15 mouse cellular contexts compared by ENCODE assay signal in genomic region chr9:66515115-66515514, GRCm38 (mm10). TPM values are rescaled to one million over a fixed set of nuclear protein-coding genes. Genes with fewer than 3 reads are reported as not detected.
DNase-seq lines count a peak whose midpoint lies in the region; TF ChIP-seq lines count a peak whose summit lies in the region.
"Had no signal": no experiment of that assay in that cellular context is flagged by ENCODE, and none has a peak within 500 bp of the region (broad histone marks: within the 10 kb centered on the region; RNA-seq: fewer than 3 reads in every experiment).

No protein-coding gene starts in this region.

- peak overlapping the region; percentile 76 for H3K4me3 ChIP-seq in gastrocnemius, adult 2 months
- H3K4me3 ChIP-seq in testis, adult 2 months (ENCODE audit: control insufficient read depth, low read depth, low read length), result no peak overlapping the region
- H3K4me3 ChIP-seq: erythroblast, embryonic 14.5 days; hindbrain, embryonic 13.5 days had no signal

- no peaks in the 10 kb centered on the region; the same call in 1 of the 2 replicates for H3K36me3 ChIP-seq in testis, adult 2 months (ENCODE audit: control insufficient read depth, insufficient read depth, low read length)

- intact Hi-C loops in gastrocnemius, adult 2 months (cut with DNase I), result loop anchor here (10.0 kb wide), 1 partner anchor 190 kb away; no protein-coding TSS in a partner anchor

- peak overlapping the region; percentile 100 for H3K27ac ChIP-seq in gastrocnemius, adult 2 months
- H3K27ac ChIP-seq in testis, adult 2 months (ENCODE audit: control insufficient read depth, insufficient read depth, low read depth, low read length), result peak overlapping the region; percentile 40
- H3K27ac ChIP-seq: hindbrain, embryonic 13.5 days had no signal

- TF ChIP-seq CTCF in gastrocnemius, adult 2 months (IDR thresholded peaks at IDR 0.05), result no peak
- no peak for TF ChIP-seq CTCF in testis, adult 2 months (IDR thresholded peaks at IDR 0.05; ENCODE audit: control insufficient read depth, insufficient read depth, insufficient replicate concordance, low read depth, low read length)

- DNase-seq in gastrocnemius, adult 2 months, result no peak
- no peak for DNase-seq in gastrocnemius, postnatal 25 days
- peak; percentile 18 for DNase-seq in layer of hippocampus, adult 11-12 months (ENCODE audit: low spot score)
- no peak for DNase-seq in layer of hippocampus, postnatal 25 days (ENCODE audit: extremely low spot score in 1 of 2, low spot score in 1 of 2)
- DNase-seq in testis, postnatal 10 days (ENCODE audit: low spot score), result no peak
- no peak for DNase-seq in left cerebral cortex, adult 8-10 months (ENCODE audit: low spot score in 2 of 2)
- no peak for DNase-seq in ovary, postnatal 14 days (ENCODE audit: low spot score)
- DNase-seq: cerebellum, adult 8-10 months; forebrain, postnatal 0 days; kidney, adult 9 months; right cerebral cortex, postnatal 14 days had no signal

- no peak for TF ChIP-seq POLR2A in testis, adult 2 months (IDR thresholded peaks at IDR 0.05; ENCODE audit: control insufficient read depth, low read depth, low read length)

- H3K4me1 ChIP-seq in testis, adult 2 months (ENCODE audit: control insufficient read depth, insufficient read depth, low read length), result peaks cover 20% of the 10 kb centered on the region

- H3K27me3 ChIP-seq in testis, adult 2 months (ENCODE audit: control insufficient read depth, insufficient read depth, low read length), result no peaks in the 10 kb centered on the region
- H3K27me3 ChIP-seq: hindbrain, embryonic 13.5 days; megakaryocyte, embryonic 14.5 days had no signal

RNA-seq across cellular contexts. Expression of gene Fbxl22, which starts 0.7 kb away (rescaled TPM):
- 1 to 10 TPM; 1.7 to 3.1 TPM for total RNA-seq in gastrocnemius, adult 2 months (2021)
- total RNA-seq in gastrocnemius, postnatal 25 days (2021), result 1 to 10 TPM; 3.5 to 7.0 TPM
- under 1 TPM; 0.23 to 0.25 TPM for total RNA-seq in layer of hippocampus, postnatal 25 days (2021)
- polyA plus RNA-seq in testis, adult 2 months (2012; rRNA removed), result 0.38 and 1.2 TPM in 2 replicates
- under 1 TPM; 0.17 to 0.34 (median 0.25) TPM for total RNA-seq in left cerebral cortex, adult 8-10 months (2022)
